Mouse (Mus musculus) MEL (cell line): Measurements from ENCODE around the gene Slc2a9.

Source experiments
- BHLHE40 ChIP-seq: IDR thresholded peaks from 2 replicates; pipeline ENCODE4 v1.6.1; 2012; ENCODE audit warnings: low read depth, mild to moderate bottlenecking, inconsistent platforms, low read length, improper control_type of control experiment, borderline replicate concordance
- CHD1 ChIP-seq: IDR thresholded peaks from 2 replicates; pipeline ENCODE4 v1.6.1; 2012; ENCODE audit warnings: low read depth, mild to moderate bottlenecking, inconsistent platforms, low read length, improper control_type of control experiment
- CTCF ChIP-seq, 3 experiments: IDR thresholded peaks in 2 of 3; conservative IDR thresholded peaks in 1 of 3; 2 replicates each; pipeline ENCODE4 v1.5.1; 2011 to 2012; ENCODE audit warnings: low read length in 3 of 3, low read depth in 2 of 3, mild to moderate bottlenecking in 2 of 3, improper control_type of control experiment in 1 of 3, inconsistent platforms in 1 of 3, mixed read lengths in 1 of 3, moderate library complexity in 1 of 3; ENCODE audit not compliant: control insufficient read depth in 1 of 3, insufficient read depth in 1 of 3, poor library complexity in 1 of 3, severe bottlenecking in 1 of 3
- E2F4 ChIP-seq: IDR thresholded peaks from 2 replicates; pipeline ENCODE4 v1.6.1; 2011; ENCODE audit warnings: low read depth, low read length, improper control_type of control experiment, borderline replicate concordance
- ELF1 ChIP-seq: IDR thresholded peaks from 2 replicates; pipeline ENCODE4 v1.6.1; 2014; ENCODE audit warnings: low read depth, mild to moderate bottlenecking, inconsistent platforms, low read length, improper control_type of control experiment, moderate library complexity
- EP300 ChIP-seq, 2 experiments: IDR thresholded peaks; 2 replicates each; pipeline ENCODE4 v1.6.1; 2011; ENCODE audit warnings: improper control_type of control experiment in 2 of 2, low read length in 2 of 2, low read depth in 1 of 2, mild to moderate bottlenecking in 1 of 2
- MAX ChIP-seq: IDR thresholded peaks from 2 replicates; pipeline ENCODE4 v1.6.1; 2011; ENCODE audit warnings: low read length, improper control_type of control experiment
- POLR2A ChIP-seq, 2 experiments: IDR thresholded peaks; 2 replicates each; pipeline ENCODE4 v1.6.1; 2011 to 2012; ENCODE audit warnings: low read length in 2 of 2, mild to moderate bottlenecking in 2 of 2, control low read depth in 1 of 2, improper control_type of control experiment in 1 of 2, low read depth in 1 of 2, moderate library complexity in 1 of 2; ENCODE audit not compliant: control insufficient read depth in 1 of 2, insufficient read depth in 1 of 2, poor library complexity in 1 of 2
- POLR2AphosphoS2 ChIP-seq: IDR thresholded peaks from 2 replicates; pipeline ENCODE4 v1.6.1; 2011; ENCODE audit warnings: low read length, improper control_type of control experiment
- RCOR1 ChIP-seq: IDR thresholded peaks from 2 replicates; pipeline ENCODE4 v1.6.1; 2012; ENCODE audit warnings: low read depth, mild to moderate bottlenecking, inconsistent platforms, low read length, improper control_type of control experiment
- TBP ChIP-seq: IDR thresholded peaks from 2 replicates; pipeline ENCODE4 v1.8.0; 2011; ENCODE audit warnings: low read depth, low read length, improper control_type of control experiment
- TCF12 ChIP-seq: IDR thresholded peaks from 2 replicates; pipeline ENCODE4 v1.6.1; 2014; ENCODE audit warnings: low read depth, mild to moderate bottlenecking, inconsistent platforms, low read length, improper control_type of control experiment, moderate library complexity
- USF1 ChIP-seq: IDR thresholded peaks from 2 replicates; pipeline ENCODE4 v1.6.1; 2014; ENCODE audit warnings: low read depth, mild to moderate bottlenecking, inconsistent platforms, low read length, improper control_type of control experiment, moderate library complexity
- ZC3H11A ChIP-seq: IDR thresholded peaks from 2 replicates; pipeline ENCODE4 v1.6.1; 2012; ENCODE audit warnings: low read depth, mild to moderate bottlenecking, inconsistent platforms, low read length, improper control_type of control experiment

GRCm38 (mm10) chr5:38434875-38435274 lies 68.1 kb downstream of the Slc2a9 start:
- no peak for TF ChIP-seq RCOR1
- TF ChIP-seq TCF12, result no peak
- no peak for TF ChIP-seq CTCF (IDR thresholded peaks at IDR 0.05 in 2 of 3, conservative IDR thresholded peaks at IDR 0.05 in 1 of 3; ENCODE audit: control insufficient read depth in 1 of 3, insufficient read depth in 1 of 3, low read depth in 2 of 3, low read length in 3 of 3, poor library complexity in 1 of 3, severe bottlenecking in 1 of 3)
- no peak for TF ChIP-seq BHLHE40
- TF ChIP-seq USF1, result no peak
- TF ChIP-seq EP300 (IDR thresholded peaks at IDR 0.05; ENCODE audit: low read depth in 1 of 2, low read length in 2 of 2), result no peak
- TF ChIP-seq POLR2AphosphoS2, result no peak
- no peak for TF ChIP-seq POLR2A (IDR thresholded peaks at IDR 0.05; ENCODE audit: control insufficient read depth in 1 of 2, insufficient read depth in 1 of 2, low read depth in 1 of 2, low read length in 2 of 2, poor library complexity in 1 of 2)
- no peak for TF ChIP-seq ELF1
- TF ChIP-seq TBP, result no peak
- TF ChIP-seq MAX, result no peak
- no peak for TF ChIP-seq E2F4
- no peak for TF ChIP-seq CHD1
- TF ChIP-seq ZC3H11A, result no peak
